Mouse (Mus musculus): ENCODE measurements around the gene Ispd. TPM values are rescaled to one million over a fixed set of nuclear protein-coding genes. Genes with fewer than 3 reads are reported as not detected.

Ispd gene
- polyA plus RNA-seq, 1 experiment from 2014 or later = 16.4 TPM

GRCm38 (mm10) chr12:36531421-36532072 is 150.3 kb downstream of the Ispd start:
- Histone ChIP-seq H3K4me1 (no peaks in the 10 kb centered on the region), H3K36me3 (no peaks in the 10 kb centered on the region), H3K9ac (no peak overlapping the region), H3K9me3 (no peaks in the 10 kb centered on the region), H3K27me3 (no peaks in the 10 kb centered on the region), H3K27ac (no peak overlapping the region), H3K4me2 (no peak overlapping the region), H3K4me3 (no peak overlapping the region)
- WGBS = 59% methylated on average over 4 of the region's 4 CpGs
- ATAC-seq (ENCODE audit: borderline replicate concordance, extremely low read depth, low FRiP score, low TSS enrichment) = no peak

- ATAC-seq (ENCODE audit: borderline replicate concordance, extremely low read depth, low FRiP score, low TSS enrichment) = no peak
- H3K27ac ChIP-seq = no peak overlapping the region
- 82% methylated on average over 3 of the region's 3 CpGs for WGBS
- H3K4me1 ChIP-seq = no peaks in the 10 kb centered on the region
- H3K4me2 ChIP-seq = no peak overlapping the region
- no peak overlapping the region for H3K9ac ChIP-seq
- H3K36me3 ChIP-seq = no peaks in the 10 kb centered on the region
- H3K4me3 ChIP-seq = no peak overlapping the region
- H3K9me3 ChIP-seq = no peaks in the 10 kb centered on the region
- H3K27me3 ChIP-seq = no peaks in the 10 kb centered on the region
These were observed 151.3 kb downstream of the Ispd start for GRCm38 (mm10) chr12:36532525-36532924.

GRCm38 (mm10) chr12:36533160-36533900 is 152.1 kb downstream of the Ispd start:
- no peaks in the 10 kb centered on the region for H3K27me3 ChIP-seq
- ATAC-seq (ENCODE audit: borderline replicate concordance, extremely low read depth, low FRiP score, low TSS enrichment) = no peak
- no peaks in the 10 kb centered on the region for H3K4me1 ChIP-seq
- WGBS = 54% methylated on average over 2 of the region's 2 CpGs
- no peak overlapping the region for H3K4me3 ChIP-seq
- no peak overlapping the region for H3K27ac ChIP-seq
- H3K9ac ChIP-seq = no peak overlapping the region
- H3K36me3 ChIP-seq = no peaks in the 10 kb centered on the region
- no peak overlapping the region for H3K4me2 ChIP-seq
- no peaks in the 10 kb centered on the region for H3K9me3 ChIP-seq

GRCm38 (mm10) chr12:36534589-36534988 is 153.3 kb downstream of the Ispd start:
- no peaks in the 10 kb centered on the region for H3K36me3 ChIP-seq
- H3K27ac ChIP-seq = no peak overlapping the region
- H3K27me3 ChIP-seq = no peaks in the 10 kb centered on the region
- H3K4me3 ChIP-seq = no peak overlapping the region
- WGBS = 84% methylated on average over 5 of the region's 5 CpGs
- H3K9ac ChIP-seq = no peak overlapping the region
- no peaks in the 10 kb centered on the region for H3K9me3 ChIP-seq
- H3K4me1 ChIP-seq = no peaks in the 10 kb centered on the region
- no peak for ATAC-seq (ENCODE audit: borderline replicate concordance, extremely low read depth, low FRiP score, low TSS enrichment)
- no peak overlapping the region for H3K4me2 ChIP-seq

GRCm38 (mm10) chr12:36545318-36545717 is 164.1 kb downstream of the Ispd start:
- no peak overlapping the region for H3K4me3 ChIP-seq
- no peak overlapping the region for H3K4me2 ChIP-seq
- no peaks in the 10 kb centered on the region for H3K36me3 ChIP-seq
- no peaks in the 10 kb centered on the region for H3K9me3 ChIP-seq
- H3K4me1 ChIP-seq = no peaks in the 10 kb centered on the region
- no peak for ATAC-seq (ENCODE audit: borderline replicate concordance, extremely low read depth, low FRiP score, low TSS enrichment)
- no peaks in the 10 kb centered on the region for H3K27me3 ChIP-seq
- H3K27ac ChIP-seq = no peak overlapping the region
- H3K9ac ChIP-seq = no peak overlapping the region

- Histone ChIP-seq H3K4me2 (no peak overlapping the region), H3K27me3 (no peaks in the 10 kb centered on the region), H3K4me3 (no peak overlapping the region), H3K4me1 (no peaks in the 10 kb centered on the region), H3K9ac (no peak overlapping the region), H3K36me3 (no peaks in the 10 kb centered on the region), H3K9me3 (no peaks in the 10 kb centered on the region), H3K27ac (no peak overlapping the region)
- 70% methylated on average over 9 of the region's 9 CpGs for WGBS
- no peak for ATAC-seq (ENCODE audit: borderline replicate concordance, extremely low read depth, low FRiP score, low TSS enrichment)
These were observed 168.2 kb downstream of the Ispd start for GRCm38 (mm10) chr12:36549474-36549873.

- H3K27ac ChIP-seq = no peak overlapping the region
- no peak overlapping the region for H3K4me3 ChIP-seq
- H3K9me3 ChIP-seq = no peaks in the 10 kb centered on the region
- H3K4me2 ChIP-seq = no peak overlapping the region
- no peak for ATAC-seq (ENCODE audit: borderline replicate concordance, extremely low read depth, low FRiP score, low TSS enrichment)
- 79% methylated on average over 1 of the region's 1 CpGs for WGBS
- H3K27me3 ChIP-seq = no peaks in the 10 kb centered on the region
- no peak overlapping the region for H3K9ac ChIP-seq
- no peaks in the 10 kb centered on the region for H3K36me3 ChIP-seq
- H3K4me1 ChIP-seq = no peaks in the 10 kb centered on the region
These were observed 173.4 kb downstream of the Ispd start for GRCm38 (mm10) chr12:36554697-36555096.

- H3K4me1 ChIP-seq = no peaks in the 10 kb centered on the region
These were observed 182.9 kb downstream of the Ispd start for GRCm38 (mm10) chr12:36564146-36564545.

GRCm38 (mm10) chr12:36566974-36567373 is 185.7 kb downstream of the Ispd start:
- no peak overlapping the region for H3K27ac ChIP-seq
- 91% methylated on average over 1 of the region's 1 CpGs for WGBS
- H3K4me1 ChIP-seq = no peaks in the 10 kb centered on the region
- H3K27me3 ChIP-seq = no peaks in the 10 kb centered on the region
- H3K9me3 ChIP-seq = no peaks in the 10 kb centered on the region
- no peak for ATAC-seq (ENCODE audit: borderline replicate concordance, extremely low read depth, low FRiP score, low TSS enrichment)
- H3K36me3 ChIP-seq = no peaks in the 10 kb centered on the region
- no peak overlapping the region for H3K9ac ChIP-seq
- H3K4me2 ChIP-seq = no peak overlapping the region
- no peak overlapping the region for H3K4me3 ChIP-seq

More at GRCm38 (mm10) chr12:36564146-36564545, 182.9 kb downstream of the Ispd start:
- no peaks in the 10 kb centered on the region for H3K27me3 ChIP-seq
- H3K4me2 ChIP-seq = no peak overlapping the region
- no peak overlapping the region for H3K27ac ChIP-seq
- no peak overlapping the region for H3K4me3 ChIP-seq
- peak; percentile 46; the same call in 1 of the 2 replicates for ATAC-seq (ENCODE audit: borderline replicate concordance, extremely low read depth, low FRiP score, low TSS enrichment)
- no peaks in the 10 kb centered on the region for H3K9me3 ChIP-seq
- WGBS = 56% methylated on average over 2 of the region's 2 CpGs
- no peaks in the 10 kb centered on the region for H3K36me3 ChIP-seq
- H3K9ac ChIP-seq = no peak overlapping the region

- Histone ChIP-seq H3K4me1 (no peaks in the 10 kb centered on the region), H3K27ac (no peak overlapping the region), H3K9ac (no peak overlapping the region), H3K36me3 (no peaks in the 10 kb centered on the region), H3K9me3 (no peaks in the 10 kb centered on the region), H3K4me3 (no peak overlapping the region), H3K27me3 (no peaks in the 10 kb centered on the region), H3K4me2 (no peak overlapping the region)
- 82% methylated on average over 4 of the region's 4 CpGs for WGBS
- no peak for ATAC-seq (ENCODE audit: borderline replicate concordance, extremely low read depth, low FRiP score, low TSS enrichment)
These were observed 189.3 kb downstream of the Ispd start for GRCm38 (mm10) chr12:36570414-36571095.

- Histone ChIP-seq H3K4me1 (no peaks in the 10 kb centered on the region), H3K9me3 (no peaks in the 10 kb centered on the region)
These were observed 203.6 kb downstream of the Ispd start for GRCm38 (mm10) chr12:36584828-36585227.

More at GRCm38 (mm10) chr12:36584828-36585227, 203.6 kb downstream of the Ispd start:
- ATAC-seq (ENCODE audit: borderline replicate concordance, extremely low read depth, low FRiP score, low TSS enrichment) = no peak
- WGBS = 62% methylated on average over 3 of the region's 3 CpGs
- H3K4me2 ChIP-seq = no peak overlapping the region
- no peaks in the 10 kb centered on the region for H3K36me3 ChIP-seq
- no peak overlapping the region for H3K27ac ChIP-seq
- H3K9ac ChIP-seq = no peak overlapping the region
- no peaks in the 10 kb centered on the region for H3K27me3 ChIP-seq
- H3K4me3 ChIP-seq = no peak overlapping the region
